ENCODE assay signal across 7 mouse cellular contexts in the genomic region with DNA sequence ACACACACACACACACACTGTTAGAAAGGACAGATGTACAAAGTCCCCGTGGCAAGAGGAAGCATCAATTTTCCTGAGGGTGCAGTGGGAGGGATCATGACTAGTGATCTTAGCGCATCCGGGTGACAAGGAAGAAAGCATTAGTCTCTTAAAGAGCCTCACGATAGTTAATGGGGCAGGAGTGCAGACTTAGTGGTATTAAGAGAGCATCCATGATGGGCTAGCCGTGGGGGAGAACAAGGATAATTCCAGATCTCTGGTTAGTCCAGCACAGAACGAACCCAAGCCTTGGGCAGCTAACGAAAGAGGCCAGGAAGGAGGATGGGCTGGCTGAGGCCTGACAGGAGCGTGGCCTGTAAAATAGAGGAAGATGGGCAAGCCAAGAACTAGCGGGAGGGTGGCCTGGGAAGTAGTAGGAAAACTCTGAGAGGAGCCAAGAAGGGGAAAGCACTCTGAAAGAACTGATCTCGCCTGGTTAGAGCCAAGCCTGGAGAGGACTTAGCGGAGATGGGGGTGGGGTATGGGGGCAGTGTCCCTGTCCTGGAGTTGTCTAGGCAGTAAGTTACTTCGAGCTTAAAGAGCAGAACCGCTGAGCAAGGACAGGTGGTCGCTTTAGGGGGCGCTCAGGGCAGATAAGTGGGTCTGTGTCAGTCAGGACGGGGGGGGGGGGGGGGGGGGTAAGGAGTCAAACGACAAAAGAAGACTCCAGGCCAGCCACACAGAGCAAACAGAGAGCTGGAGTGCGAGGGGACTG. TPM values are rescaled to one million over a fixed set of nuclear protein-coding genes. Genes with fewer than 3 reads are reported as not detected.
DNase-seq lines count a peak whose midpoint lies in the region; ATAC-seq and TF ChIP-seq lines count a peak whose summit lies in the region.

A gene (plus strand): TSS at position 182 of the 754 bp plus-strand sequence.

- H3K27ac ChIP-seq in embryonic facial prominence, embryonic 14.5 days (replicated peaks; ENCODE audit: low read depth, low read length) = peak within 1 kb of the TSS; percentile 89
- peak within 1 kb of the TSS; percentile 69 for H3K27ac ChIP-seq in stomach, postnatal 0 days (replicated peaks)

- H3K4me2 ChIP-seq in embryonic facial prominence, embryonic 14.5 days (ENCODE audit: low read depth, low read length) = peak within 1 kb of the TSS; percentile 84
- peak within 1 kb of the TSS; percentile 78 for H3K4me2 ChIP-seq in stomach, postnatal 0 days (replicated peaks; ENCODE audit: low read depth)

- peak; percentile 14 for DNase-seq in CD4-positive, CD25-positive, alpha-beta regulatory T cell, adult 2 months (ENCODE audit: low read depth, low spot score)
- no peak for DNase-seq in G1E (ENCODE audit: low spot score)
- DNase-seq in embryonic facial prominence, embryonic 14.5 days (ENCODE audit: low spot score) = peak; percentile 48
- peak; percentile 62 to 65 for DNase-seq in heart, postnatal 10 days
- peak; percentile 31 to 56 for DNase-seq in kidney, postnatal 4 days
- peak; percentile 76 for DNase-seq in lung, postnatal 10 days
- peak; percentile 19 for DNase-seq in stomach, postnatal 0 days (ENCODE audit: low spot score)

- no peaks in the 10 kb centered on the region for H3K9me3 ChIP-seq in G1E (replicated peaks)
- H3K9me3 ChIP-seq in embryonic facial prominence, embryonic 14.5 days (ENCODE audit: control insufficient read depth, low read length) = no peaks in the 10 kb centered on the region
- H3K9me3 ChIP-seq in stomach, postnatal 0 days (ENCODE audit: control insufficient read depth, low read length) = no peaks in the 10 kb centered on the region

- ATAC-seq in G1E (ENCODE audit: extremely low read depth, insufficient number of reproducible peaks, low FRiP score, poor library complexity, severe bottlenecking) = no peak
- ATAC-seq in embryonic facial prominence, embryonic 14.5 days (ENCODE audit: low read depth) = no peak
- ATAC-seq in stomach, postnatal 0 days (ENCODE audit: low FRiP score, low TSS enrichment) = no peak

- H3K36me3 ChIP-seq in G1E (replicated peaks) = no peaks in the 10 kb centered on the region
- H3K36me3 ChIP-seq in embryonic facial prominence, embryonic 14.5 days (ENCODE audit: control insufficient read depth, insufficient read depth, low read length) = 0 out of 2 replicates have a peak, but pooled peaks cover 3% of the 10 kb centered on the region
- H3K36me3 ChIP-seq in stomach, postnatal 0 days (ENCODE audit: control insufficient read depth, insufficient read depth, low read length) = 0 out of 2 replicates have a peak, but pooled peaks cover 2% of the 10 kb centered on the region

- peaks cover 11% of the 10 kb centered on the region for H3K4me1 ChIP-seq in G1E (ENCODE audit: insufficient read depth, low read depth, low read length)
- H3K4me1 ChIP-seq in embryonic facial prominence, embryonic 14.5 days (ENCODE audit: control insufficient read depth, insufficient read depth, low read length) = peaks cover 11% of the 10 kb centered on the region; the same call in 1 of the 2 replicates
- no peaks in the 10 kb centered on the region for H3K4me1 ChIP-seq in stomach, postnatal 0 days (replicated peaks; ENCODE audit: control insufficient read depth, insufficient read depth)

- H3K27me3 ChIP-seq in G1E (ENCODE audit: insufficient read depth, low read length) = peaks cover 18% of the 10 kb centered on the region
- H3K27me3 ChIP-seq in embryonic facial prominence, embryonic 14.5 days (replicated peaks; ENCODE audit: control insufficient read depth, insufficient read depth, low read length) = no peaks in the 10 kb centered on the region
- H3K27me3 ChIP-seq in stomach, postnatal 0 days (ENCODE audit: control insufficient read depth, insufficient read depth, low read length) = no peaks in the 10 kb centered on the region

- intact Hi-C loops in heart, postnatal 10 days (cut with DNase I) = no loop called here

- TF ChIP-seq CTCF in G1E (IDR thresholded peaks at IDR 0.05; ENCODE audit: low read depth, low read length) = no peak
- TF ChIP-seq CTCF in stomach, postnatal 0 days (IDR thresholded peaks at IDR 0.05; ENCODE audit: low read depth) = no peak

- H3K9ac ChIP-seq in embryonic facial prominence, embryonic 14.5 days (ENCODE audit: low read depth, low read length) = peak within 1 kb of the TSS; percentile 93
- peak within 1 kb of the TSS; percentile 78 for H3K9ac ChIP-seq in stomach, postnatal 0 days (ENCODE audit: low read length)

- TF ChIP-seq EP300 in stomach, postnatal 0 days (optimal IDR thresholded peaks at IDR 0.05) = no peak

- 17% methylated on average over 17 of the region's 18 CpGs for WGBS in embryonic facial prominence, embryonic 14.5 days
- 15% methylated on average over 17 of the region's 18 CpGs for WGBS in stomach, postnatal 0 days

- H3K4me3 ChIP-seq in G1E (ENCODE audit: low read depth, low read length) = peak within 1 kb of the TSS; percentile 52
- H3K4me3 ChIP-seq in embryonic facial prominence, embryonic 14.5 days (ENCODE audit: low read depth, low read length) = peak within 1 kb of the TSS; percentile 65
- peak within 1 kb of the TSS; percentile 63 for H3K4me3 ChIP-seq in stomach, postnatal 0 days (ENCODE audit: low read depth, low read length)

RNA-seq across cellular contexts. Expression of the gene that starts here (rescaled TPM):
- total RNA-seq in G1E (2014; fragmentation: Nextera tagmentation) (not detected in 2 replicates), G1E (2017) (0.58 and 1.3 TPM in 2 replicates)
- 0.36 and 0.90 TPM in 2 replicates for polyA plus RNA-seq in G1E (2012)
- 168 and 189 TPM in 2 replicates for polyA plus RNA-seq in embryonic facial prominence, embryonic 14.5 days (2014; fragmentation: Nextera tagmentation; extraction: Ambion mirVana)
- total RNA-seq in heart, postnatal 10 days (2021) = 10 to 100 TPM; 45.9 to 52.0 TPM
- polyA plus RNA-seq in stomach, postnatal 0 days (2015; fragmentation: Nextera tagmentation; extraction: Ambion mirVana) = 48.4 and 52.1 TPM in 2 replicates

Comparison
In these comparisons a context has a peak if more than half of its experiments do, and no peak if none do; other contexts are left out.
1. RNA of the gene that starts here (total RNA-seq): 45.9 to 52.0 TPM in heart, postnatal 10 days; 0.58 to 1.3 TPM in G1E; every median in the first group is over 10 times any median in the second.
2. RNA of the gene that starts here (polyA plus RNA-seq): 168 to 189 TPM in embryonic facial prominence, embryonic 14.5 days and 48.4 to 52.1 TPM in stomach, postnatal 0 days; 0.36 to 0.90 TPM in G1E; every median in the first group is over 10 times any median in the second.
3. Peak in every context shown above with its lines, with median percentiles within 50 percentile points of each other: H3K4me3 ChIP-seq.